Mouse (Mus musculus) neural tube, embryonic 12.5 days (tissue): ENCODE measurements around the gene Map3k4. TPM values are rescaled to one million over a fixed set of nuclear protein-coding genes. Genes with fewer than 3 reads are reported as not detected.
"Not testable (repeated sequence)": the region's sequence is repeated elsewhere in the genome, so short reads cannot be mapped to it uniquely, and the experiment has no call there.

ENCODE experiments used
- ATAC-seq: fragments of 200-750 bp; cut with Nextera tagmentation; 2 replicates; pipeline ENCODE4 v1.8.0; 2017; ENCODE audit warnings: low read depth, mild to moderate bottlenecking, moderate TSS enrichment, moderate library complexity; ENCODE audit not compliant: low FRiP score
- H3K27ac ChIP-seq: fragments of 300-500 bp; sonication (generic); 2 replicates; pipeline ENCODE4 v1.5.1; 2016
- H3K27me3 ChIP-seq: fragments of 300-500 bp; sonication (generic); replicated peaks from 2 replicates; pipeline ENCODE4 v1.6.1; 2016; ENCODE audit warnings: mild to moderate bottlenecking
- H3K36me3 ChIP-seq: fragments of 300-500 bp; sonication (generic); 2 replicates; pipeline ENCODE4 v1.6.1; 2016; ENCODE audit warnings: mild to moderate bottlenecking
- H3K4me1 ChIP-seq: fragments of 300-500 bp; sonication (generic); 2 replicates; pipeline ENCODE4 v1.6.1; 2016
- H3K4me2 ChIP-seq: fragments of 300-500 bp; sonication (generic); replicated peaks from 2 replicates; pipeline ENCODE4 v1.6.1; 2016; ENCODE audit warnings: mild to moderate bottlenecking
- H3K4me3 ChIP-seq: fragments of 300-500 bp; sonication (generic); 2 replicates; pipeline ENCODE4 v1.5.1; 2016
- H3K9ac ChIP-seq: fragments of 300-500 bp; sonication (generic); 2 replicates; pipeline ENCODE4 v1.6.1; 2016; ENCODE audit warnings: mild to moderate bottlenecking
- H3K9me3 ChIP-seq: fragments of 300-500 bp; sonication (generic); 2 replicates; pipeline ENCODE4 v1.6.1; 2016; ENCODE audit warnings: mild to moderate bottlenecking
- WGBS: fragments of 180-500 bp; shearing (Covaris S2); methylation state at CpG from one replicate; pipeline ENCODE4 v1.1.7; 2016; 5-methylcytosine and 5-hydroxymethylcytosine counted together
- polyA plus RNA-seq: library from polyadenylated mRNA; unstranded; fragments of >200 nt; fragmentation: Nextera tagmentation; extraction: Ambion mirVana; gene quantifications from 2 replicates; pipeline ENCODE4 v1.2.1, GENCODE M21; 2016

Map3k4 gene
- polyA plus RNA-seq, 1 experiment from 2014 or later, result 44.7 TPM

- H3K9me3 ChIP-seq, result no peaks in the 10 kb centered on the region
- H3K27ac ChIP-seq, result no peak overlapping the region
- WGBS, result 92% methylated on average over 7 of the region's 7 CpGs
- no peak for ATAC-seq
- no peak overlapping the region for H3K4me3 ChIP-seq
- H3K4me2 ChIP-seq, result no peak overlapping the region
- H3K9ac ChIP-seq, result no peak overlapping the region
- H3K36me3 ChIP-seq, result peaks cover 67% of the 10 kb centered on the region
- no peaks in the 10 kb centered on the region for H3K4me1 ChIP-seq
- H3K27me3 ChIP-seq, result no peaks in the 10 kb centered on the region
Measured at GRCm38 (mm10) chr17:12228471-12228870, 90.1 kb downstream of the Map3k4 start.

- WGBS, result 88% methylated on average over 10 of the region's 10 CpGs
- Histone ChIP-seq H3K36me3 (peaks cover 65% of the 10 kb centered on the region), H3K4me2 (no peak overlapping the region), H3K4me1 (no peaks in the 10 kb centered on the region), H3K9ac (no peak overlapping the region), H3K27me3 (no peaks in the 10 kb centered on the region), H3K4me3 (no peak overlapping the region), H3K27ac (no peak overlapping the region), H3K9me3 (no peaks in the 10 kb centered on the region)
- ATAC-seq, result no peak
Measured at GRCm38 (mm10) chr17:12228001-12228400, 90.6 kb downstream of the Map3k4 start.

- WGBS, result 69% methylated on average over 12 of the region's 12 CpGs
- peaks cover 61% of the 10 kb centered on the region for H3K36me3 ChIP-seq
- no peak overlapping the region for H3K4me2 ChIP-seq
- no peak for ATAC-seq
- H3K9me3 ChIP-seq, result no peaks in the 10 kb centered on the region
- no peak overlapping the region for H3K9ac ChIP-seq
- no peaks in the 10 kb centered on the region for H3K27me3 ChIP-seq
- H3K27ac ChIP-seq, result no peak overlapping the region
- H3K4me1 ChIP-seq, result no peaks in the 10 kb centered on the region
- H3K4me3 ChIP-seq, result no peak overlapping the region
Measured at GRCm38 (mm10) chr17:12226551-12226950, 92.0 kb downstream of the Map3k4 start.

- Histone ChIP-seq H3K27ac (no peak overlapping the region), H3K4me1 (no peaks in the 10 kb centered on the region), H3K4me2 (no peak overlapping the region), H3K4me3 (no peak overlapping the region), H3K36me3 (peaks cover 58% of the 10 kb centered on the region), H3K9me3 (no peaks in the 10 kb centered on the region), H3K27me3 (no peaks in the 10 kb centered on the region), H3K9ac (no peak overlapping the region)
- 47% methylated on average over 1 of the region's 1 CpGs for WGBS
- no peak for ATAC-seq
Measured at GRCm38 (mm10) chr17:12225227-12225626, 93.4 kb downstream of the Map3k4 start.

GRCm38 (mm10) chr17:12224551-12224950 lies 94.0 kb downstream of the Map3k4 start:
- not testable (repeated sequence) for H3K9ac ChIP-seq, H3K4me2 ChIP-seq, ATAC-seq, H3K9me3 ChIP-seq, H3K4me3 ChIP-seq, H3K27ac ChIP-seq, H3K4me1 ChIP-seq, H3K27me3 ChIP-seq
- H3K36me3 ChIP-seq, result peaks cover 59% of the 10 kb centered on the region
- 88% methylated on average over 7 of the region's 7 CpGs for WGBS

GRCm38 (mm10) chr17:12224145-12224544 lies 94.5 kb downstream of the Map3k4 start:
- no peak for ATAC-seq
- peaks cover 59% of the 10 kb centered on the region for H3K36me3 ChIP-seq

GRCm38 (mm10) chr17:12223682-12224081 lies 94.9 kb downstream of the Map3k4 start:
- H3K4me3 ChIP-seq, result no peak overlapping the region
- no peaks in the 10 kb centered on the region for H3K9me3 ChIP-seq
- H3K27ac ChIP-seq, result no peak overlapping the region
- H3K36me3 ChIP-seq, result peaks cover 59% of the 10 kb centered on the region
- no peak overlapping the region for H3K4me2 ChIP-seq
- no peak overlapping the region for H3K9ac ChIP-seq
- H3K4me1 ChIP-seq, result no peaks in the 10 kb centered on the region
- WGBS, result 60% methylated on average over 5 of the region's 5 CpGs
- ATAC-seq, result no peak
- no peaks in the 10 kb centered on the region for H3K27me3 ChIP-seq

More at GRCm38 (mm10) chr17:12224145-12224544, 94.5 kb downstream of the Map3k4 start:
- Histone ChIP-seq H3K4me3 (no peak overlapping the region), H3K4me2 (no peak overlapping the region), H3K9me3 (no peaks in the 10 kb centered on the region), H3K9ac (no peak overlapping the region), H3K27me3 (no peaks in the 10 kb centered on the region), H3K27ac (no peak overlapping the region), H3K4me1 (no peaks in the 10 kb centered on the region)
- WGBS, result 87% methylated on average over 9 of the region's 9 CpGs

- Histone ChIP-seq H3K36me3 (peaks cover 58% of the 10 kb centered on the region), H3K4me1 (no peaks in the 10 kb centered on the region), H3K9me3 (no peaks in the 10 kb centered on the region), H3K27ac (no peak overlapping the region), H3K4me2 (no peak overlapping the region), H3K27me3 (no peaks in the 10 kb centered on the region), H3K4me3 (no peak overlapping the region), H3K9ac (no peak overlapping the region)
- ATAC-seq, result no peak
- WGBS, result 69% methylated on average over 6 of the region's 6 CpGs
Measured at GRCm38 (mm10) chr17:12221926-12222325, 96.7 kb downstream of the Map3k4 start.

GRCm38 (mm10) chr17:12216224-12216623 lies 102.4 kb downstream of the Map3k4 start:
- WGBS, result 82% methylated on average over 6 of the region's 6 CpGs
- Histone ChIP-seq H3K36me3 (peaks cover 84% of the 10 kb centered on the region), H3K4me2 (no peak overlapping the region), H3K9me3 (no peaks in the 10 kb centered on the region), H3K4me1 (no peaks in the 10 kb centered on the region), H3K27me3 (no peaks in the 10 kb centered on the region), H3K9ac (no peak overlapping the region), H3K27ac (no peak overlapping the region), H3K4me3 (no peak overlapping the region)
- ATAC-seq, result no peak

GRCm38 (mm10) chr17:12213430-12213829 lies 105.2 kb downstream of the Map3k4 start:
- 93% methylated on average over 8 of the region's 8 CpGs for WGBS

GRCm38 (mm10) chr17:12212341-12212740 lies 106.3 kb downstream of the Map3k4 start:
- H3K4me2 ChIP-seq, result no peak overlapping the region
- no peak for ATAC-seq

More at GRCm38 (mm10) chr17:12213430-12213829, 105.2 kb downstream of the Map3k4 start:
- Histone ChIP-seq H3K27me3 (no peaks in the 10 kb centered on the region), H3K4me2 (no peak overlapping the region), H3K36me3 (peaks cover 60% of the 10 kb centered on the region), H3K9me3 (no peaks in the 10 kb centered on the region), H3K9ac (no peak overlapping the region), H3K4me3 (no peak overlapping the region), H3K27ac (no peak overlapping the region), H3K4me1 (no peaks in the 10 kb centered on the region)
- no peak for ATAC-seq

GRCm38 (mm10) chr17:12211890-12212289 lies 106.7 kb downstream of the Map3k4 start:
- no peak overlapping the region for H3K4me2 ChIP-seq
- peaks cover 46% of the 10 kb centered on the region for H3K36me3 ChIP-seq
- H3K27ac ChIP-seq, result no peak overlapping the region
- no peak overlapping the region for H3K9ac ChIP-seq
- no peaks in the 10 kb centered on the region for H3K9me3 ChIP-seq
- 94% methylated on average over 11 of the region's 11 CpGs for WGBS
- peaks cover 11% of the 10 kb centered on the region for H3K4me1 ChIP-seq
- no peak overlapping the region for H3K4me3 ChIP-seq
- H3K27me3 ChIP-seq, result no peaks in the 10 kb centered on the region
- no peak for ATAC-seq

More at GRCm38 (mm10) chr17:12212341-12212740, 106.3 kb downstream of the Map3k4 start:
- WGBS, result 83% methylated on average over 6 of the region's 6 CpGs
- no peaks in the 10 kb centered on the region for H3K27me3 ChIP-seq
- H3K9me3 ChIP-seq, result no peaks in the 10 kb centered on the region
- peaks cover 50% of the 10 kb centered on the region for H3K36me3 ChIP-seq
- H3K27ac ChIP-seq, result no peak overlapping the region
- H3K4me3 ChIP-seq, result no peak overlapping the region
- no peak overlapping the region for H3K9ac ChIP-seq
- H3K4me1 ChIP-seq, result peaks cover 7% of the 10 kb centered on the region; the same call in 1 of the 2 replicates

GRCm38 (mm10) chr17:12210544-12211132 lies 108.0 kb downstream of the Map3k4 start:
- Histone ChIP-seq H3K27ac (no peak overlapping the region), H3K4me3 (no peak overlapping the region), H3K36me3 (peaks cover 33% of the 10 kb centered on the region), H3K9me3 (no peaks in the 10 kb centered on the region), H3K4me1 (peaks cover 20% of the 10 kb centered on the region), H3K27me3 (no peaks in the 10 kb centered on the region), H3K9ac (no peak overlapping the region), H3K4me2 (no peak overlapping the region)
- WGBS, result 38% methylated on average over 8 of the region's 8 CpGs
- peak; percentile 48; the same call in 1 of the 2 replicates for ATAC-seq
